Mouse (Mus musculus) kidney, adult 8-10 months (tissue): ENCODE results near the gene Zbtb4.
A peak's percentile ranks its signal among the peaks of the same experiment; 100 is the strongest.
"Not testable (repeated sequence)": the region's sequence is repeated elsewhere in the genome, so short reads cannot be mapped to it uniquely, and the experiment has no call there.

Experiments
- DNase-seq, 2 experiments: peaks; one replicate each; pipeline ENCODE4 v3.0.0; 2022

Zbtb4 gene

GRCm38 (mm10) chr11:69765221-69766125 lies at the start of gene Zbtb4:
Zbtb4 (plus strand) TSS chr11:69765912.
- peak; percentile 21 to 27 for DNase-seq

- DNase-seq, result no peak
These were observed 49.8 kb upstream of the Zbtb4 start for GRCm38 (mm10) chr11:69715929-69716328.

GRCm38 (mm10) chr11:69716953-69717352 lies 48.8 kb upstream of the Zbtb4 start:
- DNase-seq, result no peak

GRCm38 (mm10) chr11:69718661-69719060 lies 47.1 kb upstream of the Zbtb4 start:
- DNase-seq, result peak in 1 of 2 experiments; percentile 28

- no peak for DNase-seq
These were observed 46.3 kb upstream of the Zbtb4 start for GRCm38 (mm10) chr11:69719423-69719822.

GRCm38 (mm10) chr11:69720852-69721251 lies 44.9 kb upstream of the Zbtb4 start:
- DNase-seq, result no peak

GRCm38 (mm10) chr11:69723074-69723473 lies 42.6 kb upstream of the Zbtb4 start:
- no peak for DNase-seq

- no peak for DNase-seq
These were observed 39.8 kb upstream of the Zbtb4 start for GRCm38 (mm10) chr11:69725951-69726350.

GRCm38 (mm10) chr11:69729063-69729462 lies 36.6 kb upstream of the Zbtb4 start:
- peak; percentile 26 to 68 for DNase-seq

GRCm38 (mm10) chr11:69731408-69731807 lies 34.3 kb upstream of the Zbtb4 start:
- not testable (repeated sequence) for DNase-seq

GRCm38 (mm10) chr11:69751635-69752034 lies 14.1 kb upstream of the Zbtb4 start:
- DNase-seq, result no peak

GRCm38 (mm10) chr11:69752686-69753085 lies 13.0 kb upstream of the Zbtb4 start:
- DNase-seq, result no peak

- DNase-seq, result no peak
These were observed 11.5 kb upstream of the Zbtb4 start for GRCm38 (mm10) chr11:69754233-69754632.

- peak in 1 of 2 experiments; percentile 36 for DNase-seq
These were observed 11.0 kb upstream of the Zbtb4 start for GRCm38 (mm10) chr11:69754701-69755100.

GRCm38 (mm10) chr11:69757303-69758089 lies 8.2 kb upstream of the Zbtb4 start:
- no peak for DNase-seq

- peak; percentile 95 to 96 for DNase-seq
These were observed 7.6 kb upstream of the Zbtb4 start for GRCm38 (mm10) chr11:69758090-69758456.

GRCm38 (mm10) chr11:69758478-69758970 lies 7.2 kb upstream of the Zbtb4 start, which contains the start of gene Polr2a:
Polr2a (minus strand) TSS chr11:69758637.
- peak; percentile 96 for DNase-seq

GRCm38 (mm10) chr11:69758971-69759721 lies 6.6 kb upstream of the Zbtb4 start:
- peak; percentile 91 to 94 for DNase-seq

GRCm38 (mm10) chr11:69760160-69760900 lies 5.4 kb upstream of the Zbtb4 start:
- DNase-seq, result no peak

GRCm38 (mm10) chr11:69760901-69761200 lies 4.9 kb upstream of the Zbtb4 start:
- DNase-seq, result no peak

- no peak for DNase-seq
These were observed 3.8 kb upstream of the Zbtb4 start, which contains the start of gene Slc35g3 for GRCm38 (mm10) chr11:69761868-69762267. Slc35g3 (minus strand) TSS chr11:69761968.

- DNase-seq, result no peak
These were observed 2.2 kb upstream of the Zbtb4 start for GRCm38 (mm10) chr11:69763551-69763950.
